Mouse (Mus musculus): Measurements from ENCODE around the gene Helq. TPM values are rescaled to one million over a fixed set of nuclear protein-coding genes. Genes with fewer than 3 reads are reported as not detected.
A peak's percentile ranks its signal among the peaks of the same experiment; 100 is the strongest.

Helq gene
- total and polyA plus RNA-seq, 2 experiments: 2.4 to 3.2 TPM

DNA sequence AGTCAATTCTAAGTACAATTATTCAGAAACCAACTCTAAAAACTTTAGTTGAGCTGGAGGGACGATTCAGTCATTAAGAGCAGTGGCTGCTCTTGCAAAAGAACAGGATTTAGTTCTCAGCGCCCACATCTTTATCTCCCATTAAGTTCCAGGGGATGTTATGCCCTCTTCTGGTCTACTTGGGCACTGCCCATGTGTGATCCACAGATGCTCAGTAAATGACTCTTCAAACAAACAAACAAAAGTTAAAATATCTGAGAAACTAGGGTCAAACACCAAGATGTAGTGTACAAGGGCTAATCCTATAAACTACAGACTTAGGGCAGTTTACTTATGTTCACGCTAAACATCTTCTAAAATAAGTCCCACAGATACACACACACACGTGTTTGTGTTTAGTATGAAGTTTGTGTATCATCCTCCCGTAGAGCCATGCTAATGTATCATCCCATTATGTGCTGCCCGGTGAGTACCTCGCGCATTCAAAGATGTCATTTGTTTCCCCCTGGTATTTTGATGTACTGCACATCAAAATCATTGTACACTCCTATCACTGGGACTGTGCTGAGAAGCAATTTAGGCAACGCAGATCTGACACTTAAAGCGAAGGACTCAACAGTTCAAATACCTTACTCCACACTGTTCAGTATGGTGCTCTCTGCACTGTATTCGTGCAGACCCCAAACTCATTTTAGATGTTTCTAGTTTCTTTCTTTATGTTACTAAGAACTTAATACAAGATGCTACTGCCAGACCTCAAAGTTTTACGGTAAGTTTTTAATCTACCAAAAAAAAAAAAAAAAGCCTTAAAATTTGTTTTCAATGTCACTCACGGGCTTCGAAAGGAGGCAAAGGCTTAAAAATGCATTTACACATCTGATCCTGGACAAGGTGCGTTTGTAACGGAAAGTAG lies 21.4 kb upstream of the Helq start:
- Histone ChIP-seq H3K27ac (replicated peaks; ENCODE audit: insufficient read depth, low read depth, low read length) (peak overlapping the region; percentile 46), H3K9ac (ENCODE audit: low read depth, low read length) (peak overlapping the region; percentile 91), H3K36me3 (ENCODE audit: control insufficient read depth, insufficient read depth, low read length) (peaks cover 5% of the 10 kb centered on the region), H3K79me2 (ENCODE audit: control insufficient read depth, insufficient read depth, low read length) (no peaks in the 10 kb centered on the region; the same call in 1 of the 2 replicates), H3K4me1 (ENCODE audit: control insufficient read depth, insufficient read depth, low read length) (peaks cover 2% of the 10 kb centered on the region; the same call in 1 of the 2 replicates), H3K27me3 (ENCODE audit: control insufficient read depth, insufficient read depth, low read length) (no peaks in the 10 kb centered on the region), H3K4me3 (ENCODE audit: insufficient read depth, low read depth, low read length) (peak overlapping the region; percentile 78)
- peak; percentile 43 for DNase-seq (ENCODE audit: extremely low read depth, low read depth, low spot score)
- no peak for TF ChIP-seq CTCF (IDR thresholded peaks at IDR 0.05; ENCODE audit: low read depth, low read length)
- TF ChIP-seq POLR2A (IDR thresholded peaks at IDR 0.05; ENCODE audit: extremely low read depth, insufficient read depth, low read length): no peak
- 29% methylated on average over 16 of the region's 16 CpGs for WGBS

DNA sequence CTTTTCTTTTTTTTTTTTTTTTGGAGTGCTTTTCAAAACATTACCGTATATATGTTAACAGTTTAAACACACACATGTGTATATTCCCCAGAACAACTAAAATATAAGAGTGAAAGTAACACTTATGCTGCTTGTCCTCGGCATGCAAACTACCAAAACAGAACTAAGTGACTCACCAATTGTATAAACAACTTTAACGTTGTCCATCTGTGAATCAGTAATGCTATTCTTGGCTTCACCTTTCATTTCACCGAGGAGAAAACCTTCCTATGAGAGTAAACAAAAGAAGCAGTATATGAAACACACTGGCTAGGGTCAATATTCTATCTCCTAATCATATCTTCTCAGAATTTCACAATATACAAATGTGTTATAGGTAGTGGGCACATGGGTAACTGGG lies 19.9 kb upstream of the Helq start:
- no peaks in the 10 kb centered on the region for H3K27me3 ChIP-seq (ENCODE audit: control insufficient read depth, insufficient read depth, low read length)
- no peak for TF ChIP-seq CTCF (IDR thresholded peaks at IDR 0.05; ENCODE audit: low read depth, low read length)
- TF ChIP-seq POLR2A (IDR thresholded peaks at IDR 0.05; ENCODE audit: extremely low read depth, insufficient read depth, low read length): no peak
- no peak overlapping the region for H3K4me3 ChIP-seq (ENCODE audit: insufficient read depth, low read depth, low read length)
- peaks cover 2% of the 10 kb centered on the region; the same call in 1 of the 2 replicates for H3K4me1 ChIP-seq (ENCODE audit: control insufficient read depth, insufficient read depth, low read length)
- no peak overlapping the region for H3K9ac ChIP-seq (ENCODE audit: low read depth, low read length)
- 58% methylated on average over 4 of the region's 4 CpGs for WGBS
- no peak for DNase-seq (ENCODE audit: extremely low read depth, low read depth, low spot score)
- H3K27ac ChIP-seq (replicated peaks; ENCODE audit: insufficient read depth, low read depth, low read length): no peak overlapping the region
- no peaks in the 10 kb centered on the region; the same call in 1 of the 2 replicates for H3K79me2 ChIP-seq (ENCODE audit: control insufficient read depth, insufficient read depth, low read length)
- H3K36me3 ChIP-seq (ENCODE audit: control insufficient read depth, insufficient read depth, low read length): peaks cover 9% of the 10 kb centered on the region

DNA sequence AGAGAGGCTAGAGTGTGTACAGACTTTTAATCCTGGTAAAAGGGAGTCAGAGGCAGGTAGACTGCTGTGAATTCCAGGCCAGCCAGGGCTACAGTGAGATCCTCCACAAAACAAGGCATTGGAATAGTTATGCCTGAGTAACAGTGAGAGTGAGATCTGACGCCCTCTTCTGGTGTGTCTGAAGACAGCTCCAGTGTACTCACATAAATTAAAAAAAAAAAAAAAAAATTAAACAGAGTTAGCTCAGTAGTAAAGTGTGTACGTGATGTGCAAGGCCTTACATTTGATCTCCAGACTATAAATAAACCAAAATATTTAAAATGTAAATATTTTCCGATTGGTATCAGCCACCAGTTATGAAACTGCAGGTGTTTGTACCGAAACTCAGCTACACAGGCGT lies 4.3 kb downstream of the Helq start:
- DNase-seq (ENCODE audit: extremely low read depth, low read depth, low spot score): no peak
- Histone ChIP-seq H3K36me3 (ENCODE audit: control insufficient read depth, insufficient read depth, low read length) (peaks cover 15% of the 10 kb centered on the region), H3K9ac (ENCODE audit: low read depth, low read length) (no peak overlapping the region), H3K27me3 (ENCODE audit: control insufficient read depth, insufficient read depth, low read length) (no peaks in the 10 kb centered on the region), H3K27ac (replicated peaks; ENCODE audit: insufficient read depth, low read depth, low read length) (no peak overlapping the region), H3K4me3 (ENCODE audit: insufficient read depth, low read depth, low read length) (no peak overlapping the region), H3K4me1 (ENCODE audit: control insufficient read depth, insufficient read depth, low read length) (no peaks in the 10 kb centered on the region), H3K79me2 (ENCODE audit: control insufficient read depth, insufficient read depth, low read length) (no peaks in the 10 kb centered on the region)
- WGBS: 89% methylated on average over 5 of the region's 5 CpGs
- TF ChIP-seq POLR2A (IDR thresholded peaks at IDR 0.05; ENCODE audit: extremely low read depth, insufficient read depth, low read length) (no peak), CTCF (IDR thresholded peaks at IDR 0.05; ENCODE audit: low read depth, low read length) (no peak)

DNA sequence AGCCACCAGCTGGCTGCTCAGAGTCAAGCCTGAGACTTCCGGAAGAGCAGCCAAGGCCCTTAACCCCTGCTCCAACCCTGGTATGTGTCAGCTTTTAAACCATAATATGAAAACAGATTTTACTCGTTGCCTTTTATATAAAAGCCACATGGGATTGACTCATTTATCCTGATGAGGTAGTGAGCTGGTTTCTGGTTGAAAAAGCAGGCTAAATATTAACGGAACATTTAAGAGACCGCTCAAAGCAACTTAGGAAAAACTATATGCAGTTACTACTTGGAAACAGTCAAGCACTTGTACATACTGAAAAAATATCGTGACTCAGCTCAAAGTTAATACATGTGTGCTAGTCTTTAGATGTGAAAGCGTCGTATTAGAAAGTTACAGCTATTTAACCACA lies 6.1 kb downstream of the Helq start:
- H3K36me3 ChIP-seq (ENCODE audit: control insufficient read depth, insufficient read depth, low read length): peaks cover 26% of the 10 kb centered on the region
- TF ChIP-seq POLR2A (IDR thresholded peaks at IDR 0.05; ENCODE audit: extremely low read depth, insufficient read depth, low read length) (no peak), CTCF (IDR thresholded peaks at IDR 0.05; ENCODE audit: low read depth, low read length) (no peak)
- no peak for DNase-seq (ENCODE audit: extremely low read depth, low read depth, low spot score)
- H3K27ac ChIP-seq (replicated peaks; ENCODE audit: insufficient read depth, low read depth, low read length): no peak overlapping the region
- no peaks in the 10 kb centered on the region for H3K27me3 ChIP-seq (ENCODE audit: control insufficient read depth, insufficient read depth, low read length)
- no peak overlapping the region for H3K4me3 ChIP-seq (ENCODE audit: insufficient read depth, low read depth, low read length)
- 92% methylated on average over 7 of the region's 7 CpGs for WGBS
- no peaks in the 10 kb centered on the region for H3K4me1 ChIP-seq (ENCODE audit: control insufficient read depth, insufficient read depth, low read length)
- no peaks in the 10 kb centered on the region for H3K79me2 ChIP-seq (ENCODE audit: control insufficient read depth, insufficient read depth, low read length)
- H3K9ac ChIP-seq (ENCODE audit: low read depth, low read length): no peak overlapping the region

DNA sequence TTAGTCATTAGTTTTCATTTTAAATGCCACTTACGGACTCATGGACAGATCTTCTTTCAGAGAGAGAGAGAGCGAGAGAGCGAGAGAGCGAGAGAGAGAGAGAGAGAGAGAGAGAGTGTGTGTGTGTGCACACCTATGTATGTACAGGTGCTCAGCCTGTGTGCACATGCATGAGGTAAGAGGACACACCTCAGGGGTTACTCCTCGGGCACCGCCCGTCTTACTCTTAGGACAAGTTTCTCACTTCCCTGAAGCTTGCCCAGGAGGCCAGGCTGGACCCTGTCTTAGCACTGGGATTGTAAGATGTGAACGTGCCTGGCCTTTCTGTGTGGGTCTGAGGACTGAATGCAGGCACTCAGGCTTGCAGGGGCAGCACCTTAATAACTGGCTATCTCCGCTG lies 10.9 kb downstream of the Helq start:
- DNase-seq (ENCODE audit: extremely low read depth, low read depth, low spot score): no peak
- Histone ChIP-seq H3K27me3 (ENCODE audit: control insufficient read depth, insufficient read depth, low read length) (no peaks in the 10 kb centered on the region), H3K4me3 (ENCODE audit: insufficient read depth, low read depth, low read length) (no peak overlapping the region), H3K4me1 (ENCODE audit: control insufficient read depth, insufficient read depth, low read length) (no peaks in the 10 kb centered on the region), H3K27ac (replicated peaks; ENCODE audit: insufficient read depth, low read depth, low read length) (no peak overlapping the region), H3K79me2 (ENCODE audit: control insufficient read depth, insufficient read depth, low read length) (no peaks in the 10 kb centered on the region), H3K36me3 (ENCODE audit: control insufficient read depth, insufficient read depth, low read length) (peaks cover 33% of the 10 kb centered on the region), H3K9ac (ENCODE audit: low read depth, low read length) (no peak overlapping the region)
- WGBS: 91% methylated on average over 9 of the region's 9 CpGs
- TF ChIP-seq POLR2A (IDR thresholded peaks at IDR 0.05; ENCODE audit: extremely low read depth, insufficient read depth, low read length) (no peak), CTCF (IDR thresholded peaks at IDR 0.05; ENCODE audit: low read depth, low read length) (no peak)

DNA sequence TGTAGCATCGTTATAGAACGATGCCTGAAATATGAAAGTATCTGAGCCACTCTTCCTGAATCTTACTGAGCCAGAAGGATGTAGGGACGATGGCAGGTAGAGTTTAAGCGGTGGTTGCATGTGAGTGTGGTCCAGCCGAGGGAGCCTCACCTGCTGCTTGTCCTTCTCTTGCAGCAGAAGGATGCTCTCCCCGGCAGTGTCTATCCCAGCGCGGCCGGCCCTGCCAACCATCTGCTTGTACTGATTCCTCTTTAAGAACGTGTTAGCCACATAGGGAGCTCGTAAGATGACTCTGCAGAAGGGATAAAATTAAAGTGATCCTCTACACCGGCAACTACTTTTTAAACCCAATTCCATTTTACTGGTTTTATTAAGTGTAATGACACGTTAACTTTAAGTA lies 19.4 kb downstream of the Helq start:
- H3K36me3 ChIP-seq (ENCODE audit: control insufficient read depth, insufficient read depth, low read length): peaks cover 18% of the 10 kb centered on the region

More for the DNA sequence above, 19.4 kb downstream of the Helq start:
- no peak for DNase-seq (ENCODE audit: extremely low read depth, low read depth, low spot score)
- H3K79me2 ChIP-seq (ENCODE audit: control insufficient read depth, insufficient read depth, low read length): no peaks in the 10 kb centered on the region
- no peaks in the 10 kb centered on the region for H3K4me1 ChIP-seq (ENCODE audit: control insufficient read depth, insufficient read depth, low read length)
- H3K27ac ChIP-seq (replicated peaks; ENCODE audit: insufficient read depth, low read depth, low read length): no peak overlapping the region
- H3K4me3 ChIP-seq (ENCODE audit: insufficient read depth, low read depth, low read length): no peak overlapping the region
- no peak for TF ChIP-seq POLR2A (IDR thresholded peaks at IDR 0.05; ENCODE audit: extremely low read depth, insufficient read depth, low read length)
- no peak for TF ChIP-seq CTCF (IDR thresholded peaks at IDR 0.05; ENCODE audit: low read depth, low read length)
- H3K27me3 ChIP-seq (ENCODE audit: control insufficient read depth, insufficient read depth, low read length): no peaks in the 10 kb centered on the region
- 95% methylated on average over 13 of the region's 13 CpGs for WGBS
- no peak overlapping the region for H3K9ac ChIP-seq (ENCODE audit: low read depth, low read length)

Data from liver, adult 2 months (tissue).